Mouse (Mus musculus) frontal cortex, adult (tissue): ENCODE results near the gene Cd19.

Source experiments
- ATAC-seq: cut with Nextera tagmentation; 2 replicates; pipeline ENCODE4 v1.9.2; 2017; ENCODE audit warnings: mild to moderate bottlenecking, moderate library complexity, mixed read lengths; ENCODE audit not compliant: low TSS enrichment

Gene Cd19

DNA sequence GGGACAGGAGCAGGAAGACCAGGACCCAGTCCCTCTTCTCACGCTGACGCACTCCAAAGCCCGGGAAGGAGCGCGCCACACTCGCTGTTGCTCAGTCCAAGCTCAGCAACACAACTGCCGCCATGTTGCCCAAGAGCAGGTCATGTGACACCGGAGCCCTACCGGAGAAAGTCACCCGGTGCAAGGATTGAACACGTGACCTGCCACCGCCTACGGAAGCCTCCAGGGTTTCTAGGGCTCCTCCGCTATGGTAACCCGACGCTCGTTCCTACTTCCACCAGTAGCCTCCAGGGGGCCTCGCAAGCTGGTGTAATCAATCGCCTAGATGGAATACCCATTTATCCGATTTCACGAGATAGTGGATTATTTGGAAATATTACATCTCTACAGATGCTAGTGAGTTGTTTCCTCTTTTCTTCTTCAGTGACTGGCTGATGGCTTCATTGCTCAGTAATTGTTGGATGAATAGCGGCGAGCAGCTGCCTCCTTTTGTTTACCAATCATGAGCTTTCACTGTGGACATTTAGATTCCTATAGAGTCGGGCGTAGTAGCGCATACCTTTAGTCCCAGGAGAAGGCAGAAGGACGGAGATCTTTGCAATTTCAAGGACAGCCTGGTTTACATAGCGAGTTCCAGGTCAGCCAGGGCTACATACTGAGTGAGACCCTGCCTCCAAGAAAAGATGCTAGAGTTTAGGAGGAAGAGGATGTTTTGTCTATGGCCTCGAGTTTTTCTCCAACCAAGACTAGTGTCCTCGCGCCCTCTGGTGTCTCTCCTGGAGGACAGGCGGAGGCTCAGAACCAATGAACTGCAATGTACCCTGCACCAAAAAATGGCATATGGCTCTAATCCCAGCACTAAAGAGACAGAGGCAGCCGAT is 37.2 kb downstream of the Cd19 start, which contains the start of gene Spns1:
Spns1 (minus strand) TSS at position 173 of the 881 bp plus-strand sequence.
- peak; percentile 85 for ATAC-seq

DNA sequence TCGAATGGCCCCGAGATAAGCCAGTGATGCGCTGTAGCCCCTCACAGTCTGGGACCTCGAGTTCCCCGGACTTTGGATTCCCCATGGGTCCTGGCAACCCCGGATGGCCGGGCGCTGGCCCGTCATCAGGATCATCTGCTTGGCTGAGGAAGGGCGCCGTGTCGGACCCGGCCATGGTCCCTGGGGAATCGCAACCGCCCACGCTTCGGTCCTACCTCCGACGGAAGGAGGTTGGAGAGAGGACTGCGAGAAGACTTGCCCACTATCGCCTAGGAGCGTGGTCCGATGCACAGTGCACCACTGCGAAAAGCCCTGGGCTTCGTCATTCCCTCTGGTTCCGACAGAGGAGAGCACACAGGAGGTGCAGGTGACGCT is 37.8 kb downstream of the Cd19 start:
- ATAC-seq = peak; percentile 41; the same call in 1 of the 2 replicates

GRCm38 (mm10) chr7:126375012-126375411 is 39.7 kb downstream of the Cd19 start:
- ATAC-seq = no peak

DNA sequence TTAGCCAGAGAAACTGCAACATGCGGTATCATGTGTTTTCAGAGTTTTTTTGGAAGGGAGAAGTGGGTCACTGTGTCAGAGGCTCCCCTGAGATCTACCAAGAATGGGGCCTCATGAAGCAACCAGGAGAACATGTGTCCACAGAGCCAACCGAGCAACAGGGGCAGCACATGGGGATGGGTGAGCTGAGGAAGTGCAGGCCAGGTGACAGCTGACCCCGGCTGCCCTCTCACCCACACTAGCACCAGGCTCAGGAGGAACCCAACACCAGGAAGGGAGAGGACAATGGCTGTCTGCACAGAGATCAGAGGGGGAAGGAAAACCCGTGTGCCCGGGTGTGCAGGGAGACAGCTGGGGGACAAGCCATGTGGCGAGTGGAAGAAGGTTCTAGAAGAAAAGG is 40.2 kb downstream of the Cd19 start:
- no peak for ATAC-seq

DNA sequence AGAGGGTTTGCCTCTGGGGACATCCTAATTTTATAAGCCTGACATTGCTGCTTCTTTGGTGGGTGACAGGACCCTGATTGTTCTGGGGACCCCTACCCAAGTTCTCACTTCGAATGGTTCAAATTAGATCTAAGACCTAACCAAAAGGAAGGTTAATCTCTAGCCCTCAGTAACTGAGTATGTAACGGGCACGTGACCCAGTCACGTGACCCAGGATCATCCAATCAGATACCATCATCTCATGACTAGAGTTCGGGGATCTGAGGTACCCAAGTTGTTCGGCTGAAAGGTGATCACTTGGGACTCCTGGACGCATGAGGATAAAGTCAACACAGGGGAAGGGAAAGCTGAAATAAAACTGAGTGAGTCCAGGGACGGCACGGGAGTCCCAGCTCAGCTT is 41.7 kb downstream of the Cd19 start:
- ATAC-seq = no peak

- no peak for ATAC-seq
These were observed 45.3 kb downstream of the Cd19 start, which contains the start of gene Lat for GRCm38 (mm10) chr7:126369393-126369792. Lat (minus strand) TSS chr7:126369570.

DNA sequence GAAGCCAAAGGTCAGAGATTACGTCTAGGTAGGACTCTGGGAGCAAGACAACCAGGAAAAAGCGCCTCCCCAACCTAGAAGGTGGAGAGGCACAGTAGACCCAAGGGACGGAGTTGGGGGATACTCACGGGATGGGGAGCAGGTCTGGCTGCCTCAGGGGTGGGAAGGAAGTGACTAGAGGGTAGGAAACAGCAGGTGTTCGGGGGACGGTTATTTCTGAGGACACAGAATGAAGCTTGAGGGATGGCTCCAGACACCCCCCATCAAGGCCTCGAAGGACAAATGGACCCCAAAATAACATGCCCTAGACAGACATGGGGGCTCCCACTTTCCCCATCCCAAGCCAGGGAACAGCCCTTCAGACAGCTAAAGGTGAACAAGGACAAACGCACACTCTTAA is 46.3 kb downstream of the Cd19 start:
- no peak for ATAC-seq

- ATAC-seq = no peak
These were observed 47.1 kb downstream of the Cd19 start for GRCm38 (mm10) chr7:126367636-126368035.

DNA sequence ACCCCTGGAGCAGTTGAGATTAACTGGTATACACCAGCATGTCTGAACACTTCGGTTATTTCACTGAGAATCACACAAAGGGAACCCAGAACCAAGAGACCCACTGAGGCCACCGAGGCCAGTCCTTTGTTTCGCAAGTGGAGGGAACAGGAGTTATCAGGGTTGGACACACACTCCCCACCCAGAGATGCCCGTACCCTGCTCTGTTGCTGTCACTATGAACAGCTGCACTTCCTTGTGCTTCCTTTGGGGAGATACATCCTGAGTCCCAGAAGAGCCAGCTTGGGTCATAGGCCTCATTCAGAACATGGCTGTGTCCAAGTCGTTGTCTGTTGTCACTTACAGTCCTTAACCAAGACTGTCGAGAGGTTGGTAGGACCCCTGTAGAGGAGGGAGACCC is 51.7 kb downstream of the Cd19 start:
- no peak for ATAC-seq

DNA sequence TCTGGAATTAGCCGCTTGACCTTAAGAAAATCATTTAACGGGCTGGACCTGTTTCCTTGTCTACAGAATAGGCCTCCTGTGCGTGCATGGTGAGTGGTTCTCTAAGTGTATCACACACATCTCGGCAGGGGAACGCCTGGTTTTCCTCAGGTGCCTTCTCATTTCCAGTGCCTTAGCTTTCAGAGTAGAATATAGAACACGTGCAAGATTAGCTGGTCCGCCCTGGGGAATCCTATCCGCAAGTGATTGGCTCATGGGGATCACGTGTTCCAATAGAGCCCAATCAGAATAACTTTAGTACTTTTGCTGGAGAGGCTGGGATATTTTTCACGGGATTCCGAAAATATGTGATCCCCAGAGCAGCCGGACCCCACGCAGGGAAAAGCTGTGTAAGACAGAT is 55.6 kb downstream of the Cd19 start:
- ATAC-seq = no peak
